Mouse (Mus musculus) heart, postnatal 0 days (tissue): ENCODE measurements around the gene Trmt6.

Source experiments
- CTCF ChIP-seq: IDR thresholded peaks from 2 replicates; pipeline ENCODE4 v1.5.1; 2016; ENCODE audit warnings: antibody characterized with exemption, control low read depth, low read depth
- EP300 ChIP-seq: IDR thresholded peaks from 2 replicates; pipeline ENCODE4 v1.6.1; 2016; ENCODE audit warnings: antibody characterized with exemption, low read depth

GRCm38 (mm10) chr2:132853051-132853450 is 37.2 kb upstream of the Trmt6 start:
- TF ChIP-seq CTCF, result no peak
- TF ChIP-seq EP300, result no peak
